Mouse (Mus musculus) left cerebral cortex, postnatal 36 days (tissue): ENCODE results near the gene Fam208b. TPM values are rescaled to one million over a fixed set of nuclear protein-coding genes. Genes with fewer than 3 reads are reported as not detected.
"Not testable (repeated sequence)": the region's sequence is repeated elsewhere in the genome, so short reads cannot be mapped to it uniquely, and the experiment has no call there.

Experiments used
- DNase-seq, 2 experiments: peaks; one replicate each; pipeline ENCODE4 v3.0.0; 2021 to 2022; ENCODE audit warnings: low spot score in 2 of 2, mixed read lengths in 1 of 2
- intact Hi-C: fragments of 180-260 bp; cut with DNase I; formaldehyde crosslinking; loops from one replicate; pipeline ENCODE4 v1.15.1; 2025
- total RNA-seq, 2 experiments: library from RNA; stranded (reverse); gene quantifications; 2 replicates each; pipeline ENCODE4 v1.2.3; 2021

The Fam208b gene
- total RNA-seq, 2 experiments from 2014 or later, result 23.2 to 29.2 TPM

DNA sequence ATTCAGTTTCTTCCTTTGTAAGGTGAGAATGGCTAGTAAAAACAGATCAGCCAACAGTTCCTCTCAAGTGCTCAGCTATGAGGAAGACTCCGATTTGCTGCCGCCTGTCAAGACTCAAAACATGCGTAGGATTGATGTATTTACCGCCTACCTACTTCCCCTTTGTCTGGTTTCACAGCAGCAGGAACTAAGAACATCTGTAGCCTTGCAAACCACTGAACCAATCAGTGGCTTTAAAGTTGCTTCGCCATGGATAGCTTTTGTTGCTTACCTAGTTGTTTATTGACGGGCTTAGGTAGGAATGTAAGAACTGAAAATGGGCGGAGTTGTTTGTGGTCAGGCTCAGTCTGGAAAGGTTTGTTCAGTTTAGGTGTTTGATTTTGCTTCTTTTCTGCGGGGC, 84.6 kb downstream of the Fam208b start:
- intact Hi-C loops, result no loop called here
- DNase-seq, result no peak

GRCm38 (mm10) chr13:3525611-3526051, 85.3 kb downstream of the Fam208b start:
- no peak for DNase-seq
- intact Hi-C loops, result no loop called here

GRCm38 (mm10) chr13:3523946-3524345, 87.0 kb downstream of the Fam208b start:
- intact Hi-C loops, result no loop called here

GRCm38 (mm10) chr13:3523459-3523858, 87.4 kb downstream of the Fam208b start:
- DNase-seq, result no peak
- intact Hi-C loops, result no loop called here

More at GRCm38 (mm10) chr13:3523946-3524345, 87.0 kb downstream of the Fam208b start:
- no peak for DNase-seq

GRCm38 (mm10) chr13:3519994-3520393, 90.9 kb downstream of the Fam208b start:
- DNase-seq, intact Hi-C loops: not testable (repeated sequence)

- DNase-seq, intact Hi-C loops: not testable (repeated sequence)
Measured at GRCm38 (mm10) chr13:3519357-3519756, 91.6 kb downstream of the Fam208b start.

Other genes starting within 250 kb of the Fam208b start
- 100 to 1,000 TPM; 277 to 299 TPM for gene Gdi2, start 73.0 kb downstream of the Fam208b start, total RNA-seq
- gene Asb13, start 22.9 kb upstream of the Fam208b start, total RNA-seq, result 10 to 100 TPM; 47.6 to 51.9 TPM
- gene Calml3, start 193.2 kb upstream of the Fam208b start, total RNA-seq, result not detected
- gene Calm4, start 226.6 kb upstream of the Fam208b start, total RNA-seq, result not detected
- not detected for gene Calm5, start 243.1 kb upstream of the Fam208b start, total RNA-seq